Mouse (Mus musculus) stomach, embryonic 14.5 days (tissue): ENCODE data around the gene Apba2. TPM values are rescaled to one million over a fixed set of nuclear protein-coding genes. Genes with fewer than 3 reads are reported as not detected.
A peak's percentile ranks its signal among the peaks of the same experiment; 100 is the strongest.

Experiments used
- ATAC-seq: fragments of 200-750 bp; cut with Nextera tagmentation; 2 replicates; pipeline ENCODE4 v1.8.0; 2017; ENCODE audit warnings: low read depth, moderate TSS enrichment; ENCODE audit not compliant: insufficient number of reproducible peaks, insufficient read depth, low FRiP score
- H3K27ac ChIP-seq: fragments of 300-500 bp; sonication (generic); 2 replicates; pipeline ENCODE4 v1.5.1; 2014; ENCODE audit warnings: mild to moderate bottlenecking, low read length, moderate library complexity, mixed read lengths
- H3K27me3 ChIP-seq: fragments of 300-500 bp; sonication (generic); 2 replicates; pipeline ENCODE4 v1.6.1; 2014; ENCODE audit warnings: low read length, control low read depth, mixed read lengths; ENCODE audit not compliant: control insufficient read depth, insufficient read depth
- H3K36me3 ChIP-seq: fragments of 300-500 bp; sonication (generic); 2 replicates; pipeline ENCODE4 v1.6.1; 2014; ENCODE audit warnings: mild to moderate bottlenecking, control low read depth, low read length, moderate library complexity, mixed read lengths; ENCODE audit not compliant: control insufficient read depth, insufficient read depth
- H3K4me1 ChIP-seq: fragments of 300-500 bp; sonication (generic); 2 replicates; pipeline ENCODE4 v1.6.1; 2014; ENCODE audit warnings: low read length, control low read depth, mixed read lengths; ENCODE audit not compliant: control insufficient read depth, insufficient read depth
- H3K4me2 ChIP-seq: fragments of 300-500 bp; sonication (generic); replicated peaks from 2 replicates; pipeline ENCODE4 v1.6.1; 2014; ENCODE audit warnings: low read depth, low read length, control low read depth
- H3K4me3 ChIP-seq: fragments of 300-500 bp; sonication (generic); 2 replicates; pipeline ENCODE4 v1.5.1; 2014; ENCODE audit warnings: low read depth, low read length, control low read depth
- H3K9ac ChIP-seq: fragments of 300-500 bp; sonication (generic); replicated peaks from 2 replicates; pipeline ENCODE4 v1.6.1; 2014; ENCODE audit warnings: low read depth, mild to moderate bottlenecking, control low read depth, low read length, moderate library complexity, mixed read lengths
- H3K9me3 ChIP-seq: fragments of 300-500 bp; sonication (generic); 2 replicates; pipeline ENCODE4 v1.6.1; 2016; ENCODE audit warnings: low read depth, low read length, control low read depth; ENCODE audit not compliant: control insufficient read depth
- WGBS: fragments of 180-500 bp; shearing (Covaris S2); extraction: QIAGEN DNeasy Blood & Tissue Kit; methylation state at CpG from one replicate; pipeline ENCODE4 v1.1.7; 2014; 5-methylcytosine and 5-hydroxymethylcytosine counted together
- polyA plus RNA-seq: library from polyadenylated mRNA; unstranded; fragments of >200 nt; fragmentation: Nextera tagmentation; extraction: Ambion mirVana; gene quantifications from 2 replicates; pipeline ENCODE4 v1.2.1, GENCODE M21; 2014

The Apba2 gene
- polyA plus RNA-seq, 1 experiment from 2014 or later = 7.6 TPM

DNA sequence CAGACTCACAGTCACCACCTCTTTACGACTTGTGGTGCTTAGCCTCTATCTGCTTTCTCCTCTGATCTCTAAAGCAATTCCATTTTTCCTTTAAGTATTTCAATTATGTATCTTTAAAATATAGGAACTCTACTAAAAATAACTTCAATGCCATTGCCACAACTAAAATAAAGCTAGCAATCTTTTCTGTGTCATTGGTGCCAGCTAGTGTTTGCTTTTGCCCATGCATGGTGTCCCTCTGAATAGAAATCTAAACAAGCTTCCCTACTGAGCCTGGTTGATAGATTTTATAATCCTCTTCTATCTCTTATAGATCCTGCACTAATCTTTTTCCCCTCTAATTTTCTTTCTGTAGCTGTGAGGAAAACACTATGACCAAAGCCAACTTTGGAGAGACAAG is 222.9 kb downstream of the Apba2 start:
- Histone ChIP-seq H3K27ac (no peak overlapping the region), H3K9ac (no peak overlapping the region), H3K9me3 (no peaks in the 10 kb centered on the region), H3K4me2 (no peak overlapping the region), H3K4me1 (no peaks in the 10 kb centered on the region), H3K4me3 (no peak overlapping the region), H3K36me3 (no peaks in the 10 kb centered on the region), H3K27me3 (no peaks in the 10 kb centered on the region)
- no peak for ATAC-seq
- WGBS = 76% methylated on average over 1 of the region's 1 CpGs

DNA sequence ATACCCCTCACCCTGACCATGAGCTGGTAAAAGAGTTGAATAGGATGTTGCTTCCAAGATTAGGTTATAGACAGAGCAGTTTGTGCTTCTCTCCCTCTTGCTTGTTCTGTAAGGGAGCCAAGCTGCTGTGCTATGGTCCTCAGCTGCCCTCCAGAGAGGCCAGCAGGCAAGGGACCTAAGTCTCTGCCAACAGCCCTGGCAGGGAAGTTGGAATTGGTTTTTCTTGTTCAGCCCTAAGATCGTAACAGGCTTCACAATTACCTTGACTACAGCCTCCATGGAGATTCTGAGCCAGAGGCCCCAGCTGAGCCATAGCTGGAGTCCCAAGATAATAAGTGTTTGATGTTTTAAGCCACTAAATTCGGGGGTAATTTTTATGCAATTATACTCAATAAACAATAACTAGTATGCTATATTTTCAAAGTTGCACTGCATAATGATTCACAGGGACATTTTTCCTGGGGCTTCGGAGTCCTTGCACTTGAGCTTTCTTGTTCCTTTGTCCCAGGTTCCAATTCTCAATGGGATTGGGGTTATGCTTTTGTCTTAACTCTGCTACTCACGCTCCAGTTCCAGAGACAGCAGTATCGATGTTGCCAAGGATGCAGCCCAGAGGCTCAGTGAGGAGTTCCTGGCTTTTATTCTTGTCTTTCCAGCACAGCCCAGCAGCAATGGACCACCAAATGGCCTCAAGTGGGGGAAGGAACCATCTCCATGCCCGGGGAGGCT is 224.6 kb downstream of the Apba2 start:
- H3K9me3 ChIP-seq = no peaks in the 10 kb centered on the region
- no peaks in the 10 kb centered on the region for H3K27me3 ChIP-seq
- H3K9ac ChIP-seq = no peak overlapping the region
- H3K27ac ChIP-seq = no peak overlapping the region
- no peak overlapping the region for H3K4me2 ChIP-seq
- WGBS = 81% methylated on average over 6 of the region's 6 CpGs
- H3K36me3 ChIP-seq = no peaks in the 10 kb centered on the region
- no peak overlapping the region for H3K4me3 ChIP-seq
- H3K4me1 ChIP-seq = no peaks in the 10 kb centered on the region
- no peak for ATAC-seq

DNA sequence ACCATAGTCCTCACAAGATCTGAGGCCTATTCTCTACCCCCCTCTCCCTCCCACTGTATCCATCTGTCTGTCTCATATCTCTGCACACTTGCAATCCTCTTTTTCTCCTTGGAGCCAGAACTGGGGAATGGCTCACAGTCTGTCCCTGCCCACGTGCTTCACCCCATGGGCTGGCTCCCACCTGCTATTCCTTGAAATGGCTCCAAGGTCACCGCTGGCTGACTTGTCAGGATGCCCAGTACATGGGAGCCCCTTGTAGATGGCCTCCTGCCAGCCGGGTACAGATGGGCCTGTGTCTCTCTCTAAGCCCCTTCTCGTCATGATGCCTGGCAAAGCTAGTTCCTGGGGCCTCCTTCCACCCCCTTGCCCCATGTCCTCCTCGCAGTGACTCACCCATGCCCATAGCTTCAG is 226.7 kb downstream of the Apba2 start:
- ATAC-seq = no peak
- WGBS = 77% methylated on average over 5 of the region's 5 CpGs
- Histone ChIP-seq H3K9ac (no peak overlapping the region), H3K4me2 (no peak overlapping the region), H3K27ac (no peak overlapping the region), H3K36me3 (no peaks in the 10 kb centered on the region), H3K27me3 (no peaks in the 10 kb centered on the region), H3K4me1 (no peaks in the 10 kb centered on the region), H3K9me3 (no peaks in the 10 kb centered on the region), H3K4me3 (no peak overlapping the region)

DNA sequence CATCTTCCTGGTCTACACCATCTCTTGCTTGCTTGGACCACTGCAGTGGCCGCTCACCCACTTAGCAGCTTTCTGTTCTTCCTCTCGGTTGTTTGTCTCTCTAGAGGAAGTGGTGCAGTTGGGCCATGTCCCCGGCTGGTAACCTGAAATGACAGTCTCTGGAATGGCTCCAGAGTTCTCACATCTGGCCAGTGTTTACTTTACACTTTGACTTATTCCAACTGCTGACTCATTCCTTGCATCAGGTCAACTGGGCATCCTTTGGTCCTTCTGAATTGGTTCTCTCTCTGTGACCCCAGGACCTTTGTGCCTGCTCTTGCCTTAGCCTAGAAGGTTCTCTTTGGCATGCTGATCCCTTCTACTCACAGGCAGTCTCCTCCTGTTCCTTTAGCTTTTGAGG is 227.3 kb downstream of the Apba2 start:
- Histone ChIP-seq H3K9ac (no peak overlapping the region), H3K27me3 (no peaks in the 10 kb centered on the region), H3K4me3 (no peak overlapping the region), H3K36me3 (no peaks in the 10 kb centered on the region), H3K4me1 (no peaks in the 10 kb centered on the region), H3K9me3 (no peaks in the 10 kb centered on the region), H3K4me2 (no peak overlapping the region), H3K27ac (no peak overlapping the region)
- no peak for ATAC-seq
- 49% methylated on average over 3 of the region's 3 CpGs for WGBS

DNA sequence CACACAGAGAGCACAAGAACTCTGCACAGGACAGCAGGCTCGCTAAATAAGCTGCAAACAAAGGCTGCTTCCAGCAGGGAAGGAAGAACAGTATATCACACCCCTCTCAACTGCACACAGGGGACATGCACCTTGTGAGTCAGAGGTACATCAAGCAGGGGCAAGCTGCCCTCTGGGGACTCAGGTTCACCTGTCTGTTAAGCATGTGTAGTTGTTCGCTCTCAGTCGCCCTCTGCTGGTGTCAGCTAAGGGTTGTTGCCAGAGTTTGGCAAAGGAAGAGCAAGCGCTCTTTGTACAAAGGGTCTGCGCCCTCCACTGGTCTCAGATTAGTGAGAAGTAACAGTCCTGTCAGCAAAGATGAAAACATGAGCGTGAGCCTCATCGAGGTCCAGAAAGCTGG is 228.3 kb downstream of the Apba2 start:
- no peaks in the 10 kb centered on the region for H3K27me3 ChIP-seq
- WGBS = 31% methylated on average over 7 of the region's 7 CpGs
- H3K27ac ChIP-seq = no peak overlapping the region
- no peaks in the 10 kb centered on the region for H3K36me3 ChIP-seq
- no peaks in the 10 kb centered on the region for H3K4me1 ChIP-seq
- no peak overlapping the region for H3K4me2 ChIP-seq
- no peak overlapping the region for H3K4me3 ChIP-seq
- no peaks in the 10 kb centered on the region for H3K9me3 ChIP-seq
- H3K9ac ChIP-seq = no peak overlapping the region
- ATAC-seq = 0 out of 2 replicates have a peak, but pooled peaks have one; percentile 33

DNA sequence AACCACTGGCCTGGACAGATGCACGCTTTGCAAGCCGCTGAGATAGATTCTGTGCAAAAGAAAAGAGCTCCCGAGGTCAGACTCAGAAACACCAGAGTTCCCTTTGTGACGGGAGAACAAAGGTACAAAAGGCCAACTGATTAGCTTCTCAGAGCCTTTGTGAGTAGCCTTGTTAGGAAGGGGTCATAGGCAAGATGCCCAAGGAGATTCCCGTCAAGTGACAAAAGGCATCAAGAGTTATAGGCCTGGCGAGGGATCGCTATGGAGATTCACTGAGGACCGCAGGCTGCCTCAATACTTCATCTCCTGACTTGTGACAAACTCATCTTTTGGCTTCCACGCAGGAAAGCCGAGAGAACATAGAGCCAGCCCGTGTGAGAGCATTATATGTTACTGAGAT is 237.6 kb downstream of the Apba2 start:
- H3K9me3 ChIP-seq = no peaks in the 10 kb centered on the region
- no peaks in the 10 kb centered on the region for H3K27me3 ChIP-seq
- H3K4me1 ChIP-seq = no peaks in the 10 kb centered on the region
- no peak overlapping the region for H3K4me2 ChIP-seq
- no peak overlapping the region for H3K27ac ChIP-seq
- 67% methylated on average over 11 of the region's 11 CpGs for WGBS
- no peak overlapping the region for H3K4me3 ChIP-seq
- H3K9ac ChIP-seq = no peak overlapping the region
- ATAC-seq = no peak
- no peaks in the 10 kb centered on the region for H3K36me3 ChIP-seq

DNA sequence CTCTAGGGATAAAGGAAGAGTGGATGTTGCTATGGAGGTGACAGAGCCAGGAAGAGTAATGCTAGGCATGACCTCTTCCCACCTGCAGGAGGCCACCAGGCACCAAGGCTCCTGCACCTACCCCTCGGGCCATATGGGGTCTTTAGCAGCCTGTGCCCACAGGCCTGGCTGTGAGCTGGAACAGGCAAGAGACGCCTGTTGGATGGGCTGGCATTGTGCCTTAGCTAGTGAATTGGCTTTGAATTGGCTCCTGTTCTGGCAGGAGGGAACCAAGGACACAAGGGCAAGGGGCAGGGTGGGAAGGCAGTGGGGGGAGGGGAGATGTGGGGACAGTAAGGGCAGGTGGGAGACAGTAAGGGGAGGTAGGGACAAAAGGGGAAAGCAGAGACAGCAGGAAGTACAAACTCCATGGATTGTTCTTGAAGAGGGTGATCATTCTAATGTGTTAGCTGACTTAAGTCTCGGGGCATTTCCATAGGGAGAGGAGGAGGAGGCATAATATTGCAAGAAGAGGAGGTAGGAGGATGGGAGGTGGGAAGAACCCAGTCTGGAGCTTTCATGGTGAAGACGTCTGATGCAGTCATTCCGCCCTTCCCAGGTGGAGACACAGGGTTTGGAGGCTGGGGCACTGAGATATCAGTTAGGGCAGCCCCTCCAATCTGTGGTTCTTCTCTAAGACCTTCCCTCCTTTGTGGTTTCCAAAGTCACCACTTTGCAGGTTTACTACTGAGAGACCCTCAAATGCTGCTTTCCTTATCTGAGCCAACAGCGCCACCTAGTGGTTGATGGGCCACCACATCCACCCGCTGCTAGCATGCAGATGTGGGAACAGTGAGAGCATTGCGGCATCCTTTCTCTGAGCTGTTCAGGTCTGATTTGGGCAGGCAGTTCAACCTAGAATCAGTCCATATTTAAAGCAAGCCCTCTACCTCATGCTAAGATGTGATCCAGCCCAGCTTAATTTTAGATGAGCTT is 240.1 kb downstream of the Apba2 start:
- Histone ChIP-seq H3K9ac (no peak overlapping the region), H3K4me2 (no peak overlapping the region), H3K27me3 (no peaks in the 10 kb centered on the region), H3K9me3 (no peaks in the 10 kb centered on the region), H3K4me1 (no peaks in the 10 kb centered on the region), H3K4me3 (no peak overlapping the region), H3K27ac (no peak overlapping the region), H3K36me3 (no peaks in the 10 kb centered on the region)
- WGBS = 41% methylated on average over 8 of the region's 8 CpGs
- 0 out of 2 replicates have a peak, but pooled peaks have one; percentile 70 for ATAC-seq

DNA sequence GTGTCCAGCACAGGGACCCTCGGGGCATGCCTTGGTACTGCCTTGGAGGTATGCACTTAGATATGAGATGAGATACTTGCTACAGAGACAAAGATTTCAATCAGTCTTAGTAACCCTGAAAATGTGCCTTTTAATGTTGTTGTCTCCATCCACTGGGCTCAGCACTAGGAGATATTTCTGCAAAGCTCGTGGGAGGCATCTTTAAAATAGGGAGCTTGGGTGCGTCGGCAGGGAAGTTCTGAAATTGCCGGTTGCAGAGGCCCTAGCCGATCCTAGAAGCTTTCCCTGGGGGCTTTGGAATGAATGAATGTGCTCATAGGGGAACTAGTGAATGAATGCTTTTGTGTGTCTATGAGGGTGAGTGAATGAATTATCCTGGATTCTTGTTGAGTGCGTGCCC is 242.1 kb downstream of the Apba2 start:
- H3K9ac ChIP-seq = no peak overlapping the region
- ATAC-seq = no peak
- no peak overlapping the region for H3K27ac ChIP-seq
- 88% methylated on average over 7 of the region's 7 CpGs for WGBS
- no peaks in the 10 kb centered on the region for H3K36me3 ChIP-seq
- H3K9me3 ChIP-seq = no peaks in the 10 kb centered on the region
- no peaks in the 10 kb centered on the region for H3K4me1 ChIP-seq
- no peak overlapping the region for H3K4me3 ChIP-seq
- H3K4me2 ChIP-seq = no peak overlapping the region
- no peaks in the 10 kb centered on the region for H3K27me3 ChIP-seq
